Mouse (Mus musculus) ES-E14 (cell line): ENCODE measurements at regions not wholly inside any gene's neighbourhood (a gene's known extent, or its start where the extent isn't known, plus 50 kb on each side); places are given as distances from the start of the nearest gene placed in this dataset.

Experiments used
- HCFC1 ChIP-seq: IDR thresholded peaks from 2 replicates; pipeline ENCODE4 v1.6.1; 2012; ENCODE audit warnings: low read length, inconsistent platforms, borderline replicate concordance; ENCODE audit not compliant: insufficient read depth
- ZC3H11A ChIP-seq: IDR thresholded peaks from 2 replicates; pipeline ENCODE4 v1.6.1; 2012; ENCODE audit warnings: low read depth, mild to moderate bottlenecking, inconsistent platforms, low read length, borderline replicate concordance
- ZNF384 ChIP-seq: IDR thresholded peaks from 2 replicates; pipeline ENCODE4 v1.6.1; 2012; ENCODE audit warnings: low read depth, low read length, inconsistent platforms

- TF ChIP-seq ZC3H11A (no peak), HCFC1 (no peak), ZNF384 (no peak)
Measured at GRCm38 (mm10) chr17:52303320-52303719, 299.2 kb upstream of the Kcnh8 start.
